In genomic region chr5:21669307-21669706, GRCm38 (mm10) we compare ENCODE assay signal across 19 mouse cellular contexts. TPM values are rescaled to one million over a fixed set of nuclear protein-coding genes. Genes with fewer than 3 reads are reported as not detected.
"Had no signal": no experiment of that assay in that cellular context is flagged by ENCODE, and none has a peak within 500 bp of the region (broad histone marks: within the 10 kb centered on the region; RNA-seq: fewer than 3 reads in every experiment).

No protein-coding gene starts in this region.

- DNase-seq: kidney, adult 2 months; liver; liver, embryonic 13.5 days; lung, embryonic 14.5 days; retina, postnatal 1 day; right cerebral cortex, postnatal 25 days; spleen, adult 18-20 months; thymus, postnatal 25 days had no signal

- H3K4me3 ChIP-seq: limb, embryonic 10.5 days; limb, embryonic 13.5 days; liver, embryonic 13.5 days; midbrain, embryonic 12.5 days; midbrain, embryonic 15.5 days; neural tube, embryonic 13.5 days; stomach, embryonic 15.5 days had no signal

- H3K27ac ChIP-seq: kidney, postnatal 0 days; limb, embryonic 10.5 days; limb, embryonic 13.5 days; liver, embryonic 13.5 days; macrophage; midbrain, embryonic 12.5 days; midbrain, embryonic 15.5 days; neural tube, embryonic 13.5 days; stomach, embryonic 15.5 days had no signal

- ATAC-seq: lung, postnatal 0 days; midbrain, embryonic 15.5 days had no signal

RNA-seq across cellular contexts. Expression of gene Fbxl13, which starts 23.9 kb away (rescaled TPM):
- total RNA-seq: megakaryocyte, adult 5-6 weeks; neutrophil, adult 5-6 weeks had no signal
